Mouse (Mus musculus) stomach, embryonic 15.5 days (tissue): ENCODE results near the gene Msx1. TPM values are rescaled to one million over a fixed set of nuclear protein-coding genes. Genes with fewer than 3 reads are reported as not detected.

Experiments used
- ATAC-seq: fragments of 200-750 bp; cut with Nextera tagmentation; 2 replicates; pipeline ENCODE4 v1.8.0; 2017; ENCODE audit warnings: low read depth, moderate number of reproducible peaks, moderate TSS enrichment; ENCODE audit not compliant: insufficient read depth, low FRiP score
- H3K27ac ChIP-seq: fragments of 300-500 bp; sonication (generic); 2 replicates; pipeline ENCODE4 v1.5.1; 2015; ENCODE audit warnings: mild to moderate bottlenecking, inconsistent platforms
- H3K27me3 ChIP-seq: fragments of 300-500 bp; sonication (generic); replicated peaks from 2 replicates; pipeline ENCODE4 v1.6.1; 2015; ENCODE audit warnings: inconsistent platforms
- H3K36me3 ChIP-seq: fragments of 300-500 bp; sonication (generic); 2 replicates; pipeline ENCODE4 v1.6.1; 2015; ENCODE audit warnings: inconsistent platforms
- H3K4me1 ChIP-seq: fragments of 300-500 bp; sonication (generic); 2 replicates; pipeline ENCODE4 v1.6.1; 2015; ENCODE audit warnings: inconsistent platforms
- H3K4me2 ChIP-seq: fragments of 300-500 bp; sonication (generic); 2 replicates; pipeline ENCODE4 v1.6.1; 2015; ENCODE audit warnings: mild to moderate bottlenecking, inconsistent platforms
- H3K4me3 ChIP-seq: fragments of 300-500 bp; sonication (generic); replicated peaks from 2 replicates; pipeline ENCODE4 v1.5.1; 2015; ENCODE audit warnings: inconsistent platforms
- H3K9ac ChIP-seq: fragments of 300-500 bp; sonication (generic); 2 replicates; pipeline ENCODE4 v1.6.1; 2015; ENCODE audit warnings: inconsistent platforms
- H3K9me3 ChIP-seq: fragments of 300-500 bp; sonication (generic); 2 replicates; pipeline ENCODE4 v1.6.1; 2016; ENCODE audit warnings: inconsistent platforms
- WGBS: fragments of 180-500 bp; shearing (Covaris S2); methylation state at CpG from one replicate; pipeline ENCODE4 v1.1.7; 2015; 5-methylcytosine and 5-hydroxymethylcytosine counted together
- polyA plus RNA-seq: library from polyadenylated mRNA; unstranded; fragments of >200 nt; fragmentation: Nextera tagmentation; extraction: Ambion mirVana; gene quantifications from 2 replicates; pipeline ENCODE4 v1.2.1, GENCODE M21; 2015

Msx1 gene
- polyA plus RNA-seq, 1 experiment from 2014 or later, result 3.3 TPM

- H3K36me3 ChIP-seq, result no peaks in the 10 kb centered on the region
- no peak overlapping the region for H3K9ac ChIP-seq
- peak overlapping the region; percentile 32 for H3K4me2 ChIP-seq
- H3K4me3 ChIP-seq, result no peak overlapping the region; the same call in 1 of the 2 replicates
- WGBS, result 2% methylated on average over 46 of the region's 46 CpGs
- H3K4me1 ChIP-seq, result peaks cover 7% of the 10 kb centered on the region; the same call in 1 of the 2 replicates
- no peak overlapping the region for H3K27ac ChIP-seq
- H3K27me3 ChIP-seq, result peaks cover 84% of the 10 kb centered on the region
- ATAC-seq, result no peak; the same call in 1 of the 2 replicates
- no peaks in the 10 kb centered on the region for H3K9me3 ChIP-seq
Measured at GRCm38 (mm10) chr5:37816907-37817657, 7.3 kb downstream of the Msx1 start.

- 74% methylated on average over 4 of the region's 4 CpGs for whole genome bisulfite sequencing
Measured at GRCm38 (mm10) chr5:37815909-37816308, 8.5 kb downstream of the Msx1 start.

GRCm38 (mm10) chr5:37814169-37814568 lies 10.2 kb downstream of the Msx1 start:
- H3K4me2 ChIP-seq, result no peak overlapping the region
- ATAC-seq, result no peak
- peaks cover 60% of the 10 kb centered on the region for H3K27me3 ChIP-seq
- H3K9me3 ChIP-seq, result 0 out of 2 replicates have a peak, but pooled peaks cover 2% of the 10 kb centered on the region
- no peak overlapping the region for H3K27ac ChIP-seq
- H3K4me3 ChIP-seq, result no peak overlapping the region
- H3K36me3 ChIP-seq, result no peaks in the 10 kb centered on the region
- peaks cover 7% of the 10 kb centered on the region; the same call in 1 of the 2 replicates for H3K4me1 ChIP-seq
- H3K9ac ChIP-seq, result no peak overlapping the region

More at GRCm38 (mm10) chr5:37815909-37816308, 8.5 kb downstream of the Msx1 start:
- H3K27me3 ChIP-seq, result peaks cover 73% of the 10 kb centered on the region
- H3K4me2 ChIP-seq, result no peak overlapping the region
- H3K36me3 ChIP-seq, result no peaks in the 10 kb centered on the region
- no peak for ATAC-seq
- no peak overlapping the region for H3K27ac ChIP-seq
- 0 out of 2 replicates have a peak, but pooled peaks cover 2% of the 10 kb centered on the region for H3K9me3 ChIP-seq
- H3K9ac ChIP-seq, result no peak overlapping the region
- no peak overlapping the region for H3K4me3 ChIP-seq
- H3K4me1 ChIP-seq, result peaks cover 7% of the 10 kb centered on the region; the same call in 1 of the 2 replicates

- H3K27ac ChIP-seq, result no peak overlapping the region
- no peaks in the 10 kb centered on the region for H3K9me3 ChIP-seq
- ATAC-seq, result no peak
- no peak overlapping the region for H3K4me3 ChIP-seq
- WGBS, result 83% methylated on average over 6 of the region's 6 CpGs
- H3K4me1 ChIP-seq, result no peaks in the 10 kb centered on the region
- H3K4me2 ChIP-seq, result no peak overlapping the region
- peaks cover 7% of the 10 kb centered on the region for H3K27me3 ChIP-seq
- no peaks in the 10 kb centered on the region for H3K36me3 ChIP-seq
- no peak overlapping the region for H3K9ac ChIP-seq
Measured at GRCm38 (mm10) chr5:37805291-37805690, 19.1 kb downstream of the Msx1 start.

GRCm38 (mm10) chr5:37804512-37805118 lies 19.8 kb downstream of the Msx1 start:
- Histone ChIP-seq H3K27me3 (peaks cover 4% of the 10 kb centered on the region), H3K36me3 (no peaks in the 10 kb centered on the region), H3K27ac (no peak overlapping the region), H3K9me3 (no peaks in the 10 kb centered on the region), H3K9ac (no peak overlapping the region), H3K4me2 (no peak overlapping the region), H3K4me3 (no peak overlapping the region), H3K4me1 (no peaks in the 10 kb centered on the region)
- ATAC-seq, result no peak
- 67% methylated on average over 8 of the region's 8 CpGs for WGBS

GRCm38 (mm10) chr5:37797251-37797650 lies 27.1 kb downstream of the Msx1 start:
- H3K4me2 ChIP-seq, result no peak overlapping the region

GRCm38 (mm10) chr5:37796751-37797150 lies 27.6 kb downstream of the Msx1 start:
- no peak overlapping the region for H3K27ac ChIP-seq
- no peak overlapping the region for H3K4me2 ChIP-seq
- 66% methylated on average over 5 of the region's 5 CpGs for WGBS
- no peaks in the 10 kb centered on the region for H3K9me3 ChIP-seq
- ATAC-seq, result no peak
- no peaks in the 10 kb centered on the region for H3K4me1 ChIP-seq
- no peak overlapping the region for H3K9ac ChIP-seq
- no peak overlapping the region for H3K4me3 ChIP-seq
- H3K36me3 ChIP-seq, result no peaks in the 10 kb centered on the region
- no peaks in the 10 kb centered on the region for H3K27me3 ChIP-seq

More at GRCm38 (mm10) chr5:37797251-37797650, 27.1 kb downstream of the Msx1 start:
- Histone ChIP-seq H3K36me3 (no peaks in the 10 kb centered on the region), H3K27me3 (no peaks in the 10 kb centered on the region), H3K4me3 (no peak overlapping the region), H3K9me3 (no peaks in the 10 kb centered on the region), H3K27ac (no peak overlapping the region), H3K4me1 (no peaks in the 10 kb centered on the region), H3K9ac (no peak overlapping the region)
- no peak for ATAC-seq
- WGBS, result 68% methylated on average over 6 of the region's 6 CpGs

- 85% methylated on average over 6 of the region's 6 CpGs for WGBS
- ATAC-seq, result no peak
- H3K9me3 ChIP-seq, result no peaks in the 10 kb centered on the region
- no peaks in the 10 kb centered on the region for H3K36me3 ChIP-seq
- no peaks in the 10 kb centered on the region for H3K4me1 ChIP-seq
- no peak overlapping the region for H3K9ac ChIP-seq
- H3K27ac ChIP-seq, result no peak overlapping the region
- no peak overlapping the region for H3K4me2 ChIP-seq
- no peaks in the 10 kb centered on the region for H3K27me3 ChIP-seq
- H3K4me3 ChIP-seq, result no peak overlapping the region
Measured at GRCm38 (mm10) chr5:37795691-37796090, 28.7 kb downstream of the Msx1 start.

DNA sequence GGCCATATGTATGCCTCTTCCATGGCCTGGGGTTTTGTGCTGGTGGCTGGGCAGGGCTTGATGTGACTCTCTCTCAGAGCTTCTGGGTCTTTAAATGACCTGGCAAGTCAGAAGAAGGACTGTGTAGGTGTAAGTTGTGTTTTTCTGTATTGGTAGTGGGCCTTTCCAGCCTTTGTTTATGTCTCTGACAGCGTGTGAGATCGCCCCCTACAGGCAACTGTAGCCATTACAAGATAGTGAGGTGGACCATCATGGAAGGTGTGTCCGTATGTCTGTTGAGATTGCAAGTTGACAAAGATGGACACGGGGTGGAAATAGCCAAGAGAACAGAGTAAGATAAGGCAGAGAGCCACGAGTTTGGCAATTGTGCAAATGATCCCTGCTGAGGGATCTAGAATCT lies 32.2 kb downstream of the Msx1 start:
- Histone ChIP-seq H3K4me2 (no peak overlapping the region), H3K4me3 (no peak overlapping the region), H3K9me3 (no peaks in the 10 kb centered on the region), H3K4me1 (no peaks in the 10 kb centered on the region), H3K27ac (no peak overlapping the region), H3K36me3 (no peaks in the 10 kb centered on the region), H3K27me3 (no peaks in the 10 kb centered on the region), H3K9ac (no peak overlapping the region)
- WGBS, result 50% methylated on average over 5 of the region's 5 CpGs
- no peak for ATAC-seq

- H3K27me3 ChIP-seq, result no peaks in the 10 kb centered on the region
- no peak overlapping the region for H3K4me3 ChIP-seq
- no peak overlapping the region for H3K9ac ChIP-seq
- no peaks in the 10 kb centered on the region for H3K9me3 ChIP-seq
- 75% methylated on average over 9 of the region's 9 CpGs for WGBS
- ATAC-seq, result no peak
- no peak overlapping the region for H3K27ac ChIP-seq
- no peaks in the 10 kb centered on the region for H3K36me3 ChIP-seq
- no peaks in the 10 kb centered on the region for H3K4me1 ChIP-seq
- H3K4me2 ChIP-seq, result no peak overlapping the region
Measured at GRCm38 (mm10) chr5:37784847-37785391, 39.5 kb downstream of the Msx1 start.

GRCm38 (mm10) chr5:37783306-37783705 lies 41.1 kb downstream of the Msx1 start:
- Histone ChIP-seq H3K9ac (no peak overlapping the region), H3K36me3 (no peaks in the 10 kb centered on the region), H3K9me3 (no peaks in the 10 kb centered on the region), H3K4me1 (no peaks in the 10 kb centered on the region), H3K4me3 (no peak overlapping the region), H3K27ac (no peak overlapping the region), H3K4me2 (no peak overlapping the region), H3K27me3 (no peaks in the 10 kb centered on the region)
- WGBS, result 65% methylated on average over 8 of the region's 8 CpGs
- ATAC-seq, result no peak

GRCm38 (mm10) chr5:37775681-37776080 lies 48.7 kb downstream of the Msx1 start:
- 54% methylated on average over 5 of the region's 5 CpGs for WGBS
- Histone ChIP-seq H3K36me3 (no peaks in the 10 kb centered on the region), H3K4me3 (no peak overlapping the region), H3K9me3 (no peaks in the 10 kb centered on the region), H3K27ac (no peak overlapping the region), H3K4me2 (no peak overlapping the region), H3K27me3 (no peaks in the 10 kb centered on the region), H3K9ac (no peak overlapping the region), H3K4me1 (no peaks in the 10 kb centered on the region)
- ATAC-seq, result no peak
